Mouse (Mus musculus) ES-E14 (cell line): ENCODE measurements around the gene Rnf7. TPM values are rescaled to one million over a fixed set of nuclear protein-coding genes. Genes with fewer than 3 reads are reported as not detected.

Experiments
- DNase-seq: peaks from one replicate; pipeline ENCODE4 v3.0.0-alpha.2; 2013; ENCODE audit warnings: low read depth, low spot score
- H3K27ac ChIP-seq: 2 replicates; pipeline ENCODE4 v1.5.1; 2012; ENCODE audit warnings: low read depth, mild to moderate bottlenecking, low read length, moderate library complexity, mixed read lengths; ENCODE audit not compliant: poor library complexity, insufficient read depth, severe bottlenecking
- H3K36me3 ChIP-seq: 2 replicates; pipeline ENCODE4 v1.6.1; 2012; ENCODE audit warnings: mild to moderate bottlenecking, low read length, moderate library complexity, mixed read lengths; ENCODE audit not compliant: control insufficient read depth, poor library complexity, insufficient read depth, severe bottlenecking
- H3K4me1 ChIP-seq, 2 experiments: fragments of 150-350 bp in 1 of 2; sonication (generic) in 1 of 2; 2 replicates each; pipeline ENCODE4 v1.6.1; 2012; ENCODE audit warnings: low read length in 2 of 2, mild to moderate bottlenecking in 1 of 2, mixed read lengths in 1 of 2; ENCODE audit not compliant: control insufficient read depth in 2 of 2, insufficient read depth in 2 of 2, poor library complexity in 1 of 2
- H3K4me3 ChIP-seq, 2 experiments: fragments of 150-350 bp in 1 of 2; sonication (generic) in 1 of 2; 2 replicates each; pipeline ENCODE4 v1.5.1; 2012; ENCODE audit warnings: low read length in 2 of 2, low read depth in 1 of 2, mild to moderate bottlenecking in 1 of 2, mixed read lengths in 1 of 2; ENCODE audit not compliant: insufficient read depth in 1 of 2, poor library complexity in 1 of 2, severe bottlenecking in 1 of 2
- H3K9ac ChIP-seq: 2 replicates; pipeline ENCODE4 v1.6.1; 2012; ENCODE audit warnings: low read depth, mild to moderate bottlenecking, low read length, mixed read lengths; ENCODE audit not compliant: poor library complexity, insufficient read depth, severe bottlenecking
- H3K9me3 ChIP-seq: fragments of 150-350 bp; sonication (generic); 2 replicates; pipeline ENCODE4 v1.6.1; 2012; ENCODE audit warnings: low read depth, mild to moderate bottlenecking, low read length; ENCODE audit not compliant: control insufficient read depth, insufficient read depth
- CHD2 ChIP-seq: IDR thresholded peaks from 2 replicates; pipeline ENCODE4 v1.6.1; 2014; ENCODE audit warnings: mild to moderate bottlenecking, low read depth, low read length, inconsistent platforms
- HCFC1 ChIP-seq: IDR thresholded peaks from 2 replicates; pipeline ENCODE4 v1.6.1; 2012; ENCODE audit warnings: low read length, inconsistent platforms, borderline replicate concordance; ENCODE audit not compliant: insufficient read depth
- MAFK ChIP-seq: IDR thresholded peaks from 2 replicates; pipeline ENCODE4 v1.6.1; 2014; ENCODE audit warnings: mild to moderate bottlenecking, low read depth, low read length, inconsistent platforms; ENCODE audit not compliant: insufficient read depth
- ZC3H11A ChIP-seq: IDR thresholded peaks from 2 replicates; pipeline ENCODE4 v1.6.1; 2012; ENCODE audit warnings: low read depth, mild to moderate bottlenecking, inconsistent platforms, low read length, borderline replicate concordance
- ZNF384 ChIP-seq: IDR thresholded peaks from 2 replicates; pipeline ENCODE4 v1.6.1; 2012; ENCODE audit warnings: low read depth, low read length, inconsistent platforms
- in situ Hi-C, 2 experiments: fragments of 600-800 bp; cut with MboI; formaldehyde crosslinking; loops; one replicate each; pipeline ENCODE4 v1.15.1; 2025; ENCODE audit warnings: low sequenced_read_pairs in 2 of 2, inconsistent platforms in 1 of 2; ENCODE audit not compliant: unreplicated experiment in 2 of 2
- total RNA-seq: library from RNA; depleted of rRNA; stranded (reverse); fragments of 300-350 nt; gene quantifications from 2 replicates; pipeline ENCODE4 v1.2.3, GENCODE M21; 2012; rRNA removed

Rnf7 gene
- total RNA-seq, 1 experiment = 198 TPM

- no peak overlapping the region for H3K4me3 ChIP-seq
- no peak overlapping the region for H3K9ac ChIP-seq
- H3K9me3 ChIP-seq = no peaks in the 10 kb centered on the region
- in situ Hi-C loops = no loop called here
- H3K36me3 ChIP-seq = no peaks in the 10 kb centered on the region
- TF ChIP-seq MAFK (no peak), HCFC1 (no peak), CHD2 (no peak), ZNF384 (no peak), ZC3H11A (no peak)
- H3K4me1 ChIP-seq = peaks cover 0 to 4% of the 10 kb centered on the region in 2 experiments; a peak in 1 of 4 replicates
- H3K27ac ChIP-seq = no peak overlapping the region
- no peak for DNase-seq
Observed at GRCm38 (mm10) chr9:96431081-96431480, 47.4 kb downstream of the Rnf7 start.

- no peak for TF ChIP-seq CHD2
- TF ChIP-seq ZNF384 = no peak
- TF ChIP-seq MAFK = no peak
- TF ChIP-seq ZC3H11A = no peak
- Histone ChIP-seq H3K36me3 (no peaks in the 10 kb centered on the region), H3K9me3 (no peaks in the 10 kb centered on the region), H3K4me1 (peaks cover 0 to 6% of the 10 kb centered on the region in 2 experiments; a peak in 2 of 4 replicates), H3K4me3 (no peak overlapping the region), H3K9ac (no peak overlapping the region), H3K27ac (no peak overlapping the region)
- no peak for DNase-seq
- in situ Hi-C loops = no loop called here
Observed at GRCm38 (mm10) chr9:96428336-96429046, 50.0 kb downstream of the Rnf7 start.

GRCm38 (mm10) chr9:96424027-96424426 lies 54.4 kb downstream of the Rnf7 start:
- TF ChIP-seq MAFK (no peak), CHD2 (no peak), HCFC1 (no peak)
- in situ Hi-C loops = no loop called here
- no peaks in the 10 kb centered on the region for H3K9me3 ChIP-seq
- no peak overlapping the region for H3K27ac ChIP-seq
- peak; percentile 31 for DNase-seq
- peak overlapping the region in 1 of 2 experiments; percentile 31; a peak in 1 of 4 replicates for H3K4me3 ChIP-seq
- H3K9ac ChIP-seq = no peak overlapping the region
- H3K36me3 ChIP-seq = no peaks in the 10 kb centered on the region
- peaks cover 0 to 10% of the 10 kb centered on the region in 2 experiments; a peak in 2 of 4 replicates for H3K4me1 ChIP-seq

Other genes with a start within 250 kb of the Rnf7 start
- gene Atp1b3, start 114.2 kb downstream of the Rnf7 start, total RNA-seq = 131 and 132 TPM in 2 replicates
- gene Gm28729, start 46.6 kb upstream of the Rnf7 start, total RNA-seq = 0.32 and 0.40 TPM in 2 replicates
- 8.4 and 9.7 TPM in 2 replicates for gene Rasa2, start 152.9 kb upstream of the Rnf7 start, total RNA-seq